Mouse (Mus musculus) lung, embryonic 15.5 days (tissue): ENCODE data around the gene Kif28. TPM values are rescaled to one million over a fixed set of nuclear protein-coding genes. Genes with fewer than 3 reads are reported as not detected.
"Not testable (repeated sequence)": the region's sequence is repeated elsewhere in the genome, so short reads cannot be mapped to it uniquely, and the experiment has no call there.

Experiments
- ATAC-seq: fragments of 200-750 bp; cut with Nextera tagmentation; 2 replicates; pipeline ENCODE4 v1.8.0; 2017; ENCODE audit warnings: moderate number of reproducible peaks, borderline replicate concordance; ENCODE audit not compliant: low FRiP score, low TSS enrichment; ENCODE audit errors: extremely low read depth
- H3K27ac ChIP-seq: fragments of 300-500 bp; sonication (generic); 2 replicates; pipeline ENCODE4 v1.5.1; 2015; ENCODE audit warnings: moderate library complexity, mild to moderate bottlenecking, inconsistent platforms
- H3K27me3 ChIP-seq: fragments of 300-500 bp; sonication (generic); 2 replicates; pipeline ENCODE4 v1.6.1; 2015; ENCODE audit warnings: inconsistent platforms
- H3K36me3 ChIP-seq: fragments of 300-500 bp; sonication (generic); 2 replicates; pipeline ENCODE4 v1.6.1; 2015; ENCODE audit warnings: inconsistent platforms
- H3K4me1 ChIP-seq: fragments of 300-500 bp; sonication (generic); 2 replicates; pipeline ENCODE4 v1.6.1; 2015; ENCODE audit warnings: inconsistent platforms
- H3K4me2 ChIP-seq: fragments of 300-500 bp; sonication (generic); 2 replicates; pipeline ENCODE4 v1.6.1; 2015; ENCODE audit warnings: inconsistent platforms, mild to moderate bottlenecking, moderate library complexity
- H3K4me3 ChIP-seq: fragments of 300-500 bp; sonication (generic); 2 replicates; pipeline ENCODE4 v1.5.1; 2015; ENCODE audit warnings: mild to moderate bottlenecking, inconsistent platforms
- H3K9ac ChIP-seq: fragments of 300-500 bp; sonication (generic); 2 replicates; pipeline ENCODE4 v1.6.1; 2015; ENCODE audit warnings: inconsistent platforms
- H3K9me3 ChIP-seq: fragments of 300-500 bp; sonication (generic); 2 replicates; pipeline ENCODE4 v1.6.1; 2016; ENCODE audit warnings: inconsistent platforms
- WGBS: fragments of 180-500 bp; shearing (Covaris S2); methylation state at CpG from one replicate; pipeline ENCODE4 v1.1.7; 2015; 5-methylcytosine and 5-hydroxymethylcytosine counted together
- polyA plus RNA-seq: library from polyadenylated mRNA; unstranded; fragments of >200 nt; fragmentation: Nextera tagmentation; extraction: Ambion mirVana; gene quantifications from 2 replicates; pipeline ENCODE4 v1.2.1, GENCODE M21; 2015

Kif28 gene
- polyA plus RNA-seq, 1 experiment from 2014 or later, result not detected

- Histone ChIP-seq H3K27ac (no peak overlapping the region), H3K4me2 (no peak overlapping the region), H3K36me3 (no peaks in the 10 kb centered on the region), H3K9me3 (no peaks in the 10 kb centered on the region), H3K27me3 (no peaks in the 10 kb centered on the region), H3K4me1 (no peaks in the 10 kb centered on the region), H3K4me3 (no peak overlapping the region), H3K9ac (no peak overlapping the region)
- 30% methylated on average over 15 of the region's 15 CpGs for WGBS
- no peak for ATAC-seq
Observed at GRCm38 (mm10) chr1:179734500-179735474, 10.3 kb downstream of the Kif28 start.

- H3K36me3 ChIP-seq, result no peaks in the 10 kb centered on the region
- H3K9ac ChIP-seq, result no peak overlapping the region
- no peaks in the 10 kb centered on the region for H3K27me3 ChIP-seq
- H3K4me3 ChIP-seq, result no peak overlapping the region
- H3K4me1 ChIP-seq, result no peaks in the 10 kb centered on the region
- no peaks in the 10 kb centered on the region for H3K9me3 ChIP-seq
- ATAC-seq, result no peak
- H3K4me2 ChIP-seq, result no peak overlapping the region
- no peak overlapping the region for H3K27ac ChIP-seq
- WGBS, result 82% methylated on average over 3 of the region's 3 CpGs
Observed at GRCm38 (mm10) chr1:179731391-179731790, 13.7 kb downstream of the Kif28 start.

GRCm38 (mm10) chr1:179728661-179729060, 16.4 kb downstream of the Kif28 start:
- no peaks in the 10 kb centered on the region for H3K27me3 ChIP-seq
- no peak for ATAC-seq
- H3K4me1 ChIP-seq, result no peaks in the 10 kb centered on the region
- H3K4me3 ChIP-seq, result no peak overlapping the region
- no peak overlapping the region for H3K4me2 ChIP-seq
- WGBS, result 88% methylated on average over 10 of the region's 10 CpGs
- H3K9ac ChIP-seq, result no peak overlapping the region
- no peaks in the 10 kb centered on the region for H3K9me3 ChIP-seq
- no peaks in the 10 kb centered on the region for H3K36me3 ChIP-seq
- H3K27ac ChIP-seq, result no peak overlapping the region

- ATAC-seq, result no peak
- WGBS, result 59% methylated on average over 8 of the region's 8 CpGs
Observed at GRCm38 (mm10) chr1:179722811-179723469, 22.1 kb downstream of the Kif28 start.

GRCm38 (mm10) chr1:179715786-179716185, 29.3 kb downstream of the Kif28 start:
- Histone ChIP-seq H3K9ac (no peak overlapping the region), H3K27me3 (no peaks in the 10 kb centered on the region), H3K4me3 (no peak overlapping the region), H3K36me3 (no peaks in the 10 kb centered on the region), H3K4me2 (no peak overlapping the region), H3K27ac (no peak overlapping the region), H3K4me1 (no peaks in the 10 kb centered on the region), H3K9me3 (no peaks in the 10 kb centered on the region)
- ATAC-seq, result no peak
- 87% methylated on average over 4 of the region's 4 CpGs for WGBS

More at GRCm38 (mm10) chr1:179722811-179723469, 22.1 kb downstream of the Kif28 start:
- no peak overlapping the region for H3K4me2 ChIP-seq
- H3K4me3 ChIP-seq, result no peak overlapping the region
- no peaks in the 10 kb centered on the region for H3K4me1 ChIP-seq
- no peaks in the 10 kb centered on the region for H3K27me3 ChIP-seq
- H3K9me3 ChIP-seq, result no peaks in the 10 kb centered on the region
- no peak overlapping the region for H3K27ac ChIP-seq
- no peak overlapping the region for H3K9ac ChIP-seq
- H3K36me3 ChIP-seq, result no peaks in the 10 kb centered on the region

GRCm38 (mm10) chr1:179715289-179715688, 29.8 kb downstream of the Kif28 start:
- WGBS, result 58% methylated on average over 4 of the region's 4 CpGs
- not testable (repeated sequence) for ATAC-seq, H3K4me3 ChIP-seq, H3K4me2 ChIP-seq, H3K27me3 ChIP-seq, H3K9me3 ChIP-seq, H3K4me1 ChIP-seq, H3K27ac ChIP-seq, H3K9ac ChIP-seq, H3K36me3 ChIP-seq

GRCm38 (mm10) chr1:179713367-179713766, 31.7 kb downstream of the Kif28 start:
- Histone ChIP-seq H3K4me3 (no peak overlapping the region), H3K9ac (no peak overlapping the region), H3K27me3 (no peaks in the 10 kb centered on the region), H3K27ac (no peak overlapping the region), H3K9me3 (no peaks in the 10 kb centered on the region), H3K4me2 (no peak overlapping the region), H3K4me1 (no peaks in the 10 kb centered on the region), H3K36me3 (no peaks in the 10 kb centered on the region)
- no peak for ATAC-seq
- WGBS, result 78% methylated on average over 3 of the region's 3 CpGs

GRCm38 (mm10) chr1:179712658-179713057, 32.4 kb downstream of the Kif28 start:
- H3K4me3 ChIP-seq, result no peak overlapping the region
- no peak overlapping the region for H3K9ac ChIP-seq
- 74% methylated on average over 7 of the region's 7 CpGs for WGBS
- no peaks in the 10 kb centered on the region for H3K27me3 ChIP-seq
- no peak overlapping the region for H3K4me2 ChIP-seq
- no peak for ATAC-seq
- no peaks in the 10 kb centered on the region for H3K36me3 ChIP-seq
- H3K27ac ChIP-seq, result no peak overlapping the region
- no peaks in the 10 kb centered on the region for H3K9me3 ChIP-seq
- no peaks in the 10 kb centered on the region for H3K4me1 ChIP-seq

- H3K9me3 ChIP-seq, result no peaks in the 10 kb centered on the region
- no peak overlapping the region for H3K27ac ChIP-seq
- no peak for ATAC-seq
- WGBS, result 73% methylated on average over 5 of the region's 5 CpGs
- H3K4me3 ChIP-seq, result no peak overlapping the region
- H3K36me3 ChIP-seq, result no peaks in the 10 kb centered on the region
- H3K27me3 ChIP-seq, result no peaks in the 10 kb centered on the region
- H3K4me1 ChIP-seq, result no peaks in the 10 kb centered on the region
- H3K4me2 ChIP-seq, result no peak overlapping the region
- no peak overlapping the region for H3K9ac ChIP-seq
Observed at GRCm38 (mm10) chr1:179710739-179711138, 34.3 kb downstream of the Kif28 start.

- no peaks in the 10 kb centered on the region for H3K36me3 ChIP-seq
- H3K4me1 ChIP-seq, result no peaks in the 10 kb centered on the region
- no peak overlapping the region for H3K27ac ChIP-seq
- H3K9ac ChIP-seq, result no peak overlapping the region
- no peak for ATAC-seq
- H3K9me3 ChIP-seq, result no peaks in the 10 kb centered on the region
- H3K4me2 ChIP-seq, result no peak overlapping the region
- no peak overlapping the region for H3K4me3 ChIP-seq
- no peaks in the 10 kb centered on the region for H3K27me3 ChIP-seq
- WGBS, result 56% methylated on average over 6 of the region's 6 CpGs
Observed at GRCm38 (mm10) chr1:179709390-179709789, 35.7 kb downstream of the Kif28 start.

- no peaks in the 10 kb centered on the region for H3K9me3 ChIP-seq
- ATAC-seq, result no peak
Observed at GRCm38 (mm10) chr1:179705154-179705553, 39.9 kb downstream of the Kif28 start.

GRCm38 (mm10) chr1:179704150-179704549, 40.9 kb downstream of the Kif28 start:
- 56% methylated on average over 3 of the region's 3 CpGs for WGBS
- Histone ChIP-seq H3K4me1 (no peaks in the 10 kb centered on the region), H3K9me3 (no peaks in the 10 kb centered on the region), H3K27ac (no peak overlapping the region), H3K36me3 (no peaks in the 10 kb centered on the region), H3K27me3 (no peaks in the 10 kb centered on the region), H3K9ac (no peak overlapping the region), H3K4me2 (no peak overlapping the region), H3K4me3 (no peak overlapping the region)
- ATAC-seq, result no peak

More at GRCm38 (mm10) chr1:179705154-179705553, 39.9 kb downstream of the Kif28 start:
- no peaks in the 10 kb centered on the region for H3K27me3 ChIP-seq
- H3K4me1 ChIP-seq, result no peaks in the 10 kb centered on the region
- no peak overlapping the region for H3K4me3 ChIP-seq
- WGBS, result 86% methylated on average over 6 of the region's 6 CpGs
- no peak overlapping the region for H3K9ac ChIP-seq
- H3K36me3 ChIP-seq, result no peaks in the 10 kb centered on the region
- H3K27ac ChIP-seq, result no peak overlapping the region
- H3K4me2 ChIP-seq, result no peak overlapping the region
